Comparison of ENCODE assay signal across 20 mouse cellular contexts in genomic region chr4:95530757-95531156, GRCm38 (mm10). TPM values are rescaled to one million over a fixed set of nuclear protein-coding genes. Genes with fewer than 3 reads are reported as not detected.
DNase-seq lines count a peak whose midpoint lies in the region; ATAC-seq and TF ChIP-seq lines count a peak whose summit lies in the region.
"Had no signal": no experiment of that assay in that cellular context is flagged by ENCODE, and none has a peak within 500 bp of the region (broad histone marks: within the 10 kb centered on the region; RNA-seq: fewer than 3 reads in every experiment).

No protein-coding gene starts in this region.

- H3K9me3 ChIP-seq in kidney, postnatal 0 days (replicated peaks; ENCODE audit: low read length): no peaks in the 10 kb centered on the region
- no peaks in the 10 kb centered on the region for H3K9me3 ChIP-seq in stomach, postnatal 0 days (ENCODE audit: control insufficient read depth, low read length)
- no peaks in the 10 kb centered on the region for H3K9me3 ChIP-seq in forebrain, embryonic 16.5 days (ENCODE audit: control insufficient read depth, low read length)
- H3K9me3 ChIP-seq: heart, embryonic 13.5 days; hindbrain, embryonic 10.5 days; liver, embryonic 15.5 days; neural tube, embryonic 12.5 days had no signal

- no peak for ATAC-seq in kidney, postnatal 0 days (replicated peaks; ENCODE audit: low FRiP score, low read depth)
- no peak for ATAC-seq in stomach, postnatal 0 days (ENCODE audit: low FRiP score, low TSS enrichment)
- ATAC-seq in forebrain, embryonic 16.5 days: no peak
- ATAC-seq: intestine, embryonic 16.5 days had no signal

- DNase-seq in kidney, postnatal 0 days (ENCODE audit: low spot score): no peak
- no peak for DNase-seq in kidney, postnatal 10 days
- DNase-seq in retina, embryonic 14.5 days (ENCODE audit: low spot score): peak; percentile 9
- DNase-seq in retina, postnatal 1 day: no peak
- DNase-seq in ZHBTc4 (ENCODE audit: low read depth, low spot score): peak; percentile 8
- DNase-seq in stomach, postnatal 0 days (ENCODE audit: low spot score): no peak
- DNase-seq: adrenal gland, postnatal 25 days; cerebellum, adult 9-11 months; gastrocnemius, postnatal 36 days; kidney, postnatal 14 days; midbrain, embryonic 14.5 days; right cerebral cortex, postnatal 4 days; thymus, adult 2 months had no signal

- no peak overlapping the region for H3K4me2 ChIP-seq in kidney, postnatal 0 days (ENCODE audit: low read length)
- no peak overlapping the region for H3K4me2 ChIP-seq in stomach, postnatal 0 days (replicated peaks; ENCODE audit: low read depth)
- H3K4me2 ChIP-seq in forebrain, embryonic 16.5 days (ENCODE audit: low read length): no peak overlapping the region
- H3K4me2 ChIP-seq: heart, embryonic 13.5 days; liver, embryonic 15.5 days; neural tube, embryonic 12.5 days had no signal

- H3K4me1 ChIP-seq in kidney, postnatal 0 days (replicated peaks; ENCODE audit: insufficient read depth, low read length): no peaks in the 10 kb centered on the region
- H3K4me1 ChIP-seq in stomach, postnatal 0 days (replicated peaks; ENCODE audit: control insufficient read depth, insufficient read depth): no peaks in the 10 kb centered on the region
- H3K4me1 ChIP-seq in forebrain, embryonic 16.5 days (replicated peaks; ENCODE audit: control insufficient read depth, insufficient read depth, low read length): no peaks in the 10 kb centered on the region
- H3K4me1 ChIP-seq: heart, embryonic 13.5 days; hindbrain, embryonic 10.5 days; liver, embryonic 15.5 days; neural tube, embryonic 12.5 days had no signal

- H3K27ac ChIP-seq in kidney, postnatal 0 days: no peak overlapping the region
- no peak overlapping the region for H3K27ac ChIP-seq in stomach, postnatal 0 days (replicated peaks)
- no peak overlapping the region for H3K27ac ChIP-seq in forebrain, embryonic 16.5 days (ENCODE audit: low read length)
- H3K27ac ChIP-seq: heart, embryonic 13.5 days; hindbrain, embryonic 10.5 days; liver, embryonic 15.5 days; macrophage; neural tube, embryonic 12.5 days had no signal

- H3K4me3 ChIP-seq in kidney, postnatal 0 days (replicated peaks; ENCODE audit: low read depth, low read length): no peak overlapping the region
- H3K4me3 ChIP-seq in stomach, postnatal 0 days (ENCODE audit: low read depth, low read length): no peak overlapping the region
- no peak overlapping the region for H3K4me3 ChIP-seq in forebrain, embryonic 16.5 days (replicated peaks; ENCODE audit: low read length)
- H3K4me3 ChIP-seq: heart, embryonic 13.5 days; hindbrain, embryonic 10.5 days; liver, embryonic 15.5 days; neural tube, embryonic 12.5 days had no signal

- H3K27me3 ChIP-seq in kidney, postnatal 0 days (ENCODE audit: insufficient read depth, low read length): no peaks in the 10 kb centered on the region
- H3K27me3 ChIP-seq in stomach, postnatal 0 days (ENCODE audit: control insufficient read depth, insufficient read depth, low read length): no peaks in the 10 kb centered on the region
- H3K27me3 ChIP-seq in forebrain, embryonic 16.5 days (replicated peaks; ENCODE audit: control insufficient read depth, insufficient read depth, low read length): no peaks in the 10 kb centered on the region
- H3K27me3 ChIP-seq: heart, embryonic 13.5 days; liver, embryonic 15.5 days; neural tube, embryonic 12.5 days had no signal

- 71% methylated on average over 2 of the region's 2 CpGs for WGBS in kidney, postnatal 0 days
- WGBS in stomach, postnatal 0 days: 76% methylated on average over 2 of the region's 2 CpGs
- 76% methylated on average over 2 of the region's 2 CpGs for WGBS in forebrain, embryonic 16.5 days

- TF ChIP-seq EP300 in stomach, postnatal 0 days (optimal IDR thresholded peaks at IDR 0.05): no peak

- H3K9ac ChIP-seq in kidney, postnatal 0 days (ENCODE audit: low read depth, low read length): no peak overlapping the region
- H3K9ac ChIP-seq in stomach, postnatal 0 days (ENCODE audit: low read length): no peak overlapping the region
- no peak overlapping the region for H3K9ac ChIP-seq in forebrain, embryonic 16.5 days (replicated peaks; ENCODE audit: low read depth, low read length)
- H3K9ac ChIP-seq: heart, embryonic 13.5 days; liver, embryonic 15.5 days; neural tube, embryonic 12.5 days had no signal

- no peaks in the 10 kb centered on the region for H3K36me3 ChIP-seq in kidney, postnatal 0 days (ENCODE audit: insufficient read depth, low read length)
- no peaks in the 10 kb centered on the region for H3K36me3 ChIP-seq in stomach, postnatal 0 days (ENCODE audit: control insufficient read depth, insufficient read depth, low read length)
- no peaks in the 10 kb centered on the region for H3K36me3 ChIP-seq in forebrain, embryonic 16.5 days (ENCODE audit: control insufficient read depth, insufficient read depth)
- H3K36me3 ChIP-seq: heart, embryonic 13.5 days; hindbrain, embryonic 10.5 days; liver, embryonic 15.5 days; neural tube, embryonic 12.5 days had no signal

- TF ChIP-seq CTCF in kidney, postnatal 0 days (IDR thresholded peaks at IDR 0.05; ENCODE audit: low read depth): peak; percentile 44; the same call in 1 of the 2 replicates
- peak; percentile 53 for TF ChIP-seq CTCF in stomach, postnatal 0 days (IDR thresholded peaks at IDR 0.05; ENCODE audit: low read depth)

RNA-seq across cellular contexts. Expression of gene Fggy, which starts 26.6 kb away (rescaled TPM):
- polyA plus RNA-seq in kidney, postnatal 0 days (2015; fragmentation: Nextera tagmentation; extraction: Ambion mirVana): 35.3 and 43.2 TPM in 2 replicates
- 5.3 and 7.0 TPM in 2 replicates for polyA plus RNA-seq in stomach, postnatal 0 days (2015; fragmentation: Nextera tagmentation; extraction: Ambion mirVana)
- polyA plus RNA-seq in forebrain, embryonic 16.5 days (2015; fragmentation: Nextera tagmentation; extraction: Ambion mirVana): 5.6 and 6.7 TPM in 2 replicates

Comparison
In these comparisons a context has a peak if more than half of its experiments do, and no peak if none do; other contexts are left out.
1. DNase-seq: peak in retina, embryonic 14.5 days (single experiment) and ZHBTc4 (single experiment); none in kidney, postnatal 0 days (single experiment), kidney, postnatal 10 days (single experiment), retina, postnatal 1 day (single experiment) and stomach, postnatal 0 days (single experiment).